Mouse (Mus musculus) G1E (cell line): Measurements from ENCODE around the gene Sapcd2.

Experiments
- CTCF ChIP-seq: IDR thresholded peaks from 2 replicates; pipeline ENCODE4 v1.5.1; 2012; ENCODE audit warnings: low read depth, low read length, inconsistent platforms, mixed read lengths
- GATA1 ChIP-seq: IDR thresholded peaks from 2 replicates; pipeline ENCODE4 v1.6.1; 2012; ENCODE audit warnings: borderline replicate concordance, low read length, inconsistent platforms, mixed read lengths
- POLR2AphosphoS5 ChIP-seq: IDR thresholded peaks from 2 replicates; pipeline ENCODE4 v1.6.1; 2012; ENCODE audit warnings: low read depth, low read length, inconsistent platforms; ENCODE audit not compliant: insufficient replicate concordance
- TAL1 ChIP-seq: conservative IDR thresholded peaks from 2 replicates; pipeline ENCODE4 v1.6.1; 2012; ENCODE audit warnings: low read depth, low read length, inconsistent platforms, mixed read lengths

GRCm38 (mm10) chr2:25417426-25417825 is 45.3 kb downstream of the Sapcd2 start:
- no peak for TF ChIP-seq CTCF
- TF ChIP-seq TAL1: no peak
- TF ChIP-seq POLR2AphosphoS5: no peak
- TF ChIP-seq GATA1: no peak
